Mouse (Mus musculus) inflammation-experienced regulatory T-cells, adult 6 months (primary cell): Measurements from ENCODE around the gene Rusc2. TPM values are rescaled to one million over a fixed set of nuclear protein-coding genes. Genes with fewer than 3 reads are reported as not detected.

Experiments used
- ATAC-seq: one replicate; pipeline ENCODE4 v1.8.0; 2017
- polyA plus RNA-seq, 3 experiments: library from polyadenylated mRNA; unstranded; fragments of 100-300 nt; shearing (Covaris generic); gene quantifications; one replicate each; pipeline ENCODE4 v1.2.1; 2017

Rusc2 gene
- polyA plus RNA-seq, 3 experiments from 2014 or later, result not detected

GRCm38 (mm10) chr4:43447251-43447650 lies 65.5 kb downstream of the Rusc2 start:
- no peak for ATAC-seq

GRCm38 (mm10) chr4:43448554-43448953 lies 66.8 kb downstream of the Rusc2 start:
- ATAC-seq, result no peak

GRCm38 (mm10) chr4:43452315-43452714 lies 70.5 kb downstream of the Rusc2 start:
- no peak for ATAC-seq

GRCm38 (mm10) chr4:43453413-43453812 lies 71.6 kb downstream of the Rusc2 start:
- no peak for ATAC-seq

GRCm38 (mm10) chr4:43454041-43454836 lies 72.5 kb downstream of the Rusc2 start, which contains the start of gene Cd72:
TSS of gene Cd72 (minus strand) at chr4:43454628.
- ATAC-seq, result peak; percentile 22

- ATAC-seq, result peak; percentile 90
Observed at GRCm38 (mm10) chr4:43456470-43456869, 74.7 kb downstream of the Rusc2 start.

- ATAC-seq, result peak; percentile 4
Observed at GRCm38 (mm10) chr4:43457124-43457523, 75.3 kb downstream of the Rusc2 start.

GRCm38 (mm10) chr4:43463102-43463501 lies 81.3 kb downstream of the Rusc2 start:
- no peak for ATAC-seq

GRCm38 (mm10) chr4:43465935-43466334 lies 84.2 kb downstream of the Rusc2 start:
- no peak for ATAC-seq

GRCm38 (mm10) chr4:43466872-43467271 lies 85.1 kb downstream of the Rusc2 start:
- ATAC-seq, result no peak

GRCm38 (mm10) chr4:43470301-43470700 lies 88.5 kb downstream of the Rusc2 start:
- no peak for ATAC-seq

GRCm38 (mm10) chr4:43473636-43474035 lies 91.9 kb downstream of the Rusc2 start:
- ATAC-seq, result no peak

GRCm38 (mm10) chr4:43476604-43477003 lies 94.8 kb downstream of the Rusc2 start:
- no peak for ATAC-seq

Other genes with a start within 250 kb of the Rusc2 start
- gene Atp8b5, start 114.8 kb upstream of the Rusc2 start, polyA plus RNA-seq, result not detected
- not detected for gene Fam166b, start 47.2 kb downstream of the Rusc2 start, polyA plus RNA-seq
- 1 to 10 TPM in 1 of 3 experiments, under 1 TPM in 2; 0.29 to 1.1 (median 0.66) TPM for gene Tesk1, start 60.0 kb downstream of the Rusc2 start, polyA plus RNA-seq
- 100 to 1,000 TPM in 1 of 3 experiments, 10 to 100 TPM in 2; 18.7 to 104 (median 96.4) TPM for gene Cd72, start 72.6 kb downstream of the Rusc2 start, polyA plus RNA-seq
- gene Sit1, start 101.8 kb downstream of the Rusc2 start, polyA plus RNA-seq, result 100 to 1,000 TPM; 142 to 164 (median 156) TPM
- 10 to 100 TPM; 36.5 to 72.9 (median 72.1) TPM for gene Ccdc107, start 110.9 kb downstream of the Rusc2 start, polyA plus RNA-seq
- gene Arhgef39, start 117.7 kb downstream of the Rusc2 start, polyA plus RNA-seq, result 10 to 100 TPM in 1 of 3 experiments, 1 to 10 TPM in 2; 5.1 to 10.3 (median 6.2) TPM
- under 1 TPM; 0.48 to 0.84 (median 0.79) TPM for gene Car9, start 125.0 kb downstream of the Rusc2 start, polyA plus RNA-seq
- not detected for gene Tpm2, start 141.8 kb downstream of the Rusc2 start, polyA plus RNA-seq
- 100 to 1,000 TPM in 1 of 3 experiments, 10 to 100 TPM in 2; 90.0 to 104 (median 99.8) TPM for gene Creb3, start 180.4 kb downstream of the Rusc2 start, polyA plus RNA-seq
- gene Tln1, start 180.7 kb downstream of the Rusc2 start, polyA plus RNA-seq, result 100 to 1,000 TPM in 1 of 3 experiments, 10 to 100 TPM in 2; 77.8 to 132 (median 93.7) TPM
- 10 to 100 TPM; 12.4 to 13.5 (median 12.6) TPM for gene Rgp1, start 196.7 kb downstream of the Rusc2 start, polyA plus RNA-seq
- gene Gba2, start 196.9 kb downstream of the Rusc2 start, polyA plus RNA-seq, result 10 to 100 TPM; 12.8 to 14.6 (median 14.2) TPM
- gene Msmp, start 202.5 kb downstream of the Rusc2 start, polyA plus RNA-seq, result not detected
- not detected for gene Npr2, start 250.0 kb downstream of the Rusc2 start, polyA plus RNA-seq